Mouse (Mus musculus): ENCODE results near the gene Caskin1. TPM values are rescaled to one million over a fixed set of nuclear protein-coding genes. Genes with fewer than 3 reads are reported as not detected.
A peak's percentile ranks its signal among the peaks of the same experiment; 100 is the strongest.

Caskin1 gene
- polyA plus RNA-seq, 1 experiment from 2014 or later, result 9.1 TPM

DNA sequence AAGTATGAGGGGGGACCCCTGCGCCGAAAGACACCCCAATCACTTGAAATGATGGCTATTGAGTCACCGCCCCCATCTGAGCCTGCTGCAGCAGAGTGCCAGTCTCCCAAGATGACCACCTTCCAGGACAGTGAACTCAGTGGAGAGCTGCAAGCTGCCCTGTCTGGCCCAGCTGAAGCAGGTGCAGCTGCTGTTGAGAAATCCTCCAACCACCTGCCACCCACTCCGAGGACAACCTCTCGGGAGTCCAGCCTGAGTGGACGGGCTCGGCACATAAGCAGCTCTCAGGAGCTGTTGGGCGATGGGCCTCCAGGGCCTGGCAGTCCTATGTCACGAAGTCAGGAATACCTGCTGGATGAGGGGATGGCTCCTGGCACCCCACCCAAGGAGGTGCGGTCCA is 15.7 kb downstream of the Caskin1 start:
- no peak overlapping the region for H3K4me2 ChIP-seq (ENCODE audit: low read length)
- no peak overlapping the region for H3K27ac ChIP-seq (ENCODE audit: low read depth, low read length)
- no peak overlapping the region for H3K9ac ChIP-seq (ENCODE audit: low read length)
- H3K4me3 ChIP-seq (ENCODE audit: low read depth, low read length), result no peak overlapping the region
- ATAC-seq (no peak), DNase-seq (ENCODE audit: low spot score) (no peak)
- H3K36me3 ChIP-seq (ENCODE audit: control insufficient read depth, insufficient read depth, low read length), result peaks cover 96% of the 10 kb centered on the region
- 92% methylated on average over 10 of the region's 10 CpGs for WGBS
- no peaks in the 10 kb centered on the region for H3K9me3 ChIP-seq (replicated peaks; ENCODE audit: control insufficient read depth, low read length)
- no peaks in the 10 kb centered on the region for H3K4me1 ChIP-seq (ENCODE audit: control insufficient read depth, insufficient read depth, low read length)
- no peaks in the 10 kb centered on the region for H3K27me3 ChIP-seq (replicated peaks; ENCODE audit: control insufficient read depth, insufficient read depth, low read length)

- Histone ChIP-seq H3K27me3 (replicated peaks; ENCODE audit: control insufficient read depth, insufficient read depth, low read length) (no peaks in the 10 kb centered on the region), H3K27ac (ENCODE audit: low read depth, low read length) (no peak overlapping the region), H3K9me3 (replicated peaks; ENCODE audit: control insufficient read depth, low read length) (no peaks in the 10 kb centered on the region), H3K9ac (ENCODE audit: low read length) (no peak overlapping the region), H3K4me2 (ENCODE audit: low read length) (no peak overlapping the region), H3K4me1 (ENCODE audit: control insufficient read depth, insufficient read depth, low read length) (no peaks in the 10 kb centered on the region), H3K4me3 (ENCODE audit: low read depth, low read length) (no peak overlapping the region), H3K36me3 (ENCODE audit: control insufficient read depth, insufficient read depth, low read length) (peaks cover 98% of the 10 kb centered on the region)
- DNase-seq (ENCODE audit: low spot score) (no peak), ATAC-seq (no peak)
- WGBS, result 90% methylated on average over 30 of the region's 30 CpGs
These were observed 17.0 kb downstream of the Caskin1 start for GRCm38 (mm10) chr17:24505286-24505955.

DNA sequence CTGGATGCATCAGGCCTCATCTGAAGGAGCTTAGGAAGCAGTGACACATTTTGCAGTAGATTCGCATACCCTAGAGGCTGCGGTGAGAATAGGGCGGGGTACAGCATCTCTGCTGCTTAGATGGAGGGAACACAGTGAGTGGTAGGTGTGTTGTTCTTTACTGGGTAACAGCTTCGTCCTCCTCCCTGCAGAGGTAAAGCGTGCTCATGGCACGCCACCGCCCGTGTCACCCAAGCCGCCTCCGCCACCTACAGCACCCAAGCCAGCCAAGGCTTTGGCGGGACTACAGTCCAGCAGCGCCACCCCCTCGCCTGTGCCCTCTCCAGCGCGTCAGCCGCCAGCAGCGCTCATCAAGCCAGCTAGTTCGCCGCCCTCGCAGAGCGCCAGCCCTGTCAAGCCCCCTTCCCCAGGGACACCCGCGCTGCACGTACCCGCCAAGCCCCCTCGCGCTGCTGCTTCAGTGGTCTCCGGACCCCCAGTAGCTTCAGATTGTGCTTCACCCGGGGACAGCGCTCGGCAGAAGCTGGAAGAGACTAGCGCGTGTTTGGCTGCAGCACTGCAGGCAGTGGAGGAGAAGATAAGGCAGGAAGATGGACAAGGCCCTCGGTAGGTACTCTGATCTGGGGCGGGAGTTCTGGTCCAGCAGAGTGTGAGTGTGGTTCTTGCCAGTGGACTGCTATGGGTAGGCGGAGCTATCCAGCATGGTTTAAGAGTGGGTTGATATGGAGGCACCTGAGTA is 18.1 kb downstream of the Caskin1 start:
- H3K4me2 ChIP-seq (ENCODE audit: low read length), result no peak overlapping the region
- DNase-seq (ENCODE audit: low spot score), result no peak
- H3K27ac ChIP-seq (ENCODE audit: low read depth, low read length), result peak overlapping the region; percentile 21; the same call in 1 of the 2 replicates
- peak overlapping the region; percentile 35; the same call in 1 of the 2 replicates for H3K9ac ChIP-seq (ENCODE audit: low read length)
- WGBS, result 33% methylated on average over 36 of the region's 36 CpGs
- no peaks in the 10 kb centered on the region for H3K9me3 ChIP-seq (replicated peaks; ENCODE audit: control insufficient read depth, low read length)
- peaks cover 98% of the 10 kb centered on the region for H3K36me3 ChIP-seq (ENCODE audit: control insufficient read depth, insufficient read depth, low read length)
- no peaks in the 10 kb centered on the region for H3K27me3 ChIP-seq (replicated peaks; ENCODE audit: control insufficient read depth, insufficient read depth, low read length)
- ATAC-seq, result no peak
- no peak overlapping the region for H3K4me3 ChIP-seq (ENCODE audit: low read depth, low read length)
- no peaks in the 10 kb centered on the region for H3K4me1 ChIP-seq (ENCODE audit: control insufficient read depth, insufficient read depth, low read length)

GRCm38 (mm10) chr17:24507129-24507664 is 18.8 kb downstream of the Caskin1 start:
- peaks cover 98% of the 10 kb centered on the region for H3K36me3 ChIP-seq (ENCODE audit: control insufficient read depth, insufficient read depth, low read length)

GRCm38 (mm10) chr17:24507806-24508460 is 19.5 kb downstream of the Caskin1 start:
- 85% methylated on average over 12 of the region's 12 CpGs for WGBS

More at GRCm38 (mm10) chr17:24507129-24507664, 18.8 kb downstream of the Caskin1 start:
- 0 out of 2 replicates have a peak, but pooled peaks have one; percentile 37 for ATAC-seq
- H3K27ac ChIP-seq (ENCODE audit: low read depth, low read length), result no peak overlapping the region
- no peak overlapping the region for H3K4me2 ChIP-seq (ENCODE audit: low read length)
- H3K4me3 ChIP-seq (ENCODE audit: low read depth, low read length), result no peak overlapping the region
- no peaks in the 10 kb centered on the region for H3K27me3 ChIP-seq (replicated peaks; ENCODE audit: control insufficient read depth, insufficient read depth, low read length)
- H3K9me3 ChIP-seq (replicated peaks; ENCODE audit: control insufficient read depth, low read length), result no peaks in the 10 kb centered on the region
- no peak for DNase-seq (ENCODE audit: low spot score)
- 55% methylated on average over 19 of the region's 19 CpGs for WGBS
- H3K9ac ChIP-seq (ENCODE audit: low read length), result no peak overlapping the region
- no peaks in the 10 kb centered on the region for H3K4me1 ChIP-seq (ENCODE audit: control insufficient read depth, insufficient read depth, low read length)

DNA sequence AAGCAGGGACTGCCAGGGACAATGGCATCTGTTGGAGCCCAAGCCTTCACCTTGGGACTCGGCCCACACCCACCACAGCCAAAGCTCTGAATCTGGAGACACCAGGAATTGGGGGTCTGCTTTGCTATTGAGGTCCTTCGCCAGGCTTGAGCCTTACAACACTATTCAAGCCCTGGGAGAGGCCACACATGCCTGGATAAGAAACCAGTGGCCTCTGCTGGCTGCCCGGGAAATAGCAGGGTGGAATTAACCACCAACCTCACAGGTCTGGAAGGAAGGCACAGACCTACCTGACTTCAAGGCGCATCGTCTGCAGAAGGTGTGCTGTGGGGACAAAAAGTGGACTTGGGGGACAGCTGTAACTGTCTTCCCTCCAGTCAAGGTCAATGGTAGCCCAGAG is 25.2 kb downstream of the Caskin1 start:
- no peaks in the 10 kb centered on the region for H3K4me1 ChIP-seq (ENCODE audit: control insufficient read depth, insufficient read depth, low read length)
- peaks cover 95% of the 10 kb centered on the region for H3K36me3 ChIP-seq (ENCODE audit: control insufficient read depth, insufficient read depth, low read length)
- ATAC-seq (peak; percentile 54), DNase-seq (ENCODE audit: low spot score) (peak; percentile 68)
- no peak overlapping the region for H3K27ac ChIP-seq (ENCODE audit: low read depth, low read length)
- no peak overlapping the region for H3K4me3 ChIP-seq (ENCODE audit: low read depth, low read length)
- no peaks in the 10 kb centered on the region for H3K27me3 ChIP-seq (replicated peaks; ENCODE audit: control insufficient read depth, insufficient read depth, low read length)
- no peaks in the 10 kb centered on the region for H3K9me3 ChIP-seq (replicated peaks; ENCODE audit: control insufficient read depth, low read length)
- WGBS, result 46% methylated on average over 5 of the region's 5 CpGs
- no peak overlapping the region for H3K4me2 ChIP-seq (ENCODE audit: low read length)
- H3K9ac ChIP-seq (ENCODE audit: low read length), result no peak overlapping the region

More at GRCm38 (mm10) chr17:24507806-24508460, 19.5 kb downstream of the Caskin1 start:
- no peak for ATAC-seq
- DNase-seq (ENCODE audit: low spot score), result no peak
- Histone ChIP-seq H3K4me2 (ENCODE audit: low read length) (no peak overlapping the region), H3K9ac (ENCODE audit: low read length) (no peak overlapping the region), H3K4me3 (ENCODE audit: low read depth, low read length) (no peak overlapping the region), H3K36me3 (ENCODE audit: control insufficient read depth, insufficient read depth, low read length) (peaks cover 94% of the 10 kb centered on the region), H3K27ac (ENCODE audit: low read depth, low read length) (no peak overlapping the region), H3K4me1 (ENCODE audit: control insufficient read depth, insufficient read depth, low read length) (no peaks in the 10 kb centered on the region), H3K27me3 (replicated peaks; ENCODE audit: control insufficient read depth, insufficient read depth, low read length) (no peaks in the 10 kb centered on the region), H3K9me3 (replicated peaks; ENCODE audit: control insufficient read depth, low read length) (no peaks in the 10 kb centered on the region)

GRCm38 (mm10) chr17:24514270-24515257 is 26.2 kb downstream of the Caskin1 start:
- Histone ChIP-seq H3K4me1 (ENCODE audit: control insufficient read depth, insufficient read depth, low read length) (no peaks in the 10 kb centered on the region), H3K9me3 (replicated peaks; ENCODE audit: control insufficient read depth, low read length) (no peaks in the 10 kb centered on the region), H3K9ac (ENCODE audit: low read length) (no peak overlapping the region), H3K36me3 (ENCODE audit: control insufficient read depth, insufficient read depth, low read length) (peaks cover 90% of the 10 kb centered on the region), H3K27ac (ENCODE audit: low read depth, low read length) (peak overlapping the region; percentile 6; the same call in 1 of the 2 replicates), H3K4me2 (ENCODE audit: low read length) (no peak overlapping the region), H3K27me3 (replicated peaks; ENCODE audit: control insufficient read depth, insufficient read depth, low read length) (no peaks in the 10 kb centered on the region), H3K4me3 (ENCODE audit: low read depth, low read length) (no peak overlapping the region)
- 88% methylated on average over 24 of the region's 24 CpGs for WGBS
- DNase-seq (ENCODE audit: low spot score) (no peak), ATAC-seq (no peak)

DNA sequence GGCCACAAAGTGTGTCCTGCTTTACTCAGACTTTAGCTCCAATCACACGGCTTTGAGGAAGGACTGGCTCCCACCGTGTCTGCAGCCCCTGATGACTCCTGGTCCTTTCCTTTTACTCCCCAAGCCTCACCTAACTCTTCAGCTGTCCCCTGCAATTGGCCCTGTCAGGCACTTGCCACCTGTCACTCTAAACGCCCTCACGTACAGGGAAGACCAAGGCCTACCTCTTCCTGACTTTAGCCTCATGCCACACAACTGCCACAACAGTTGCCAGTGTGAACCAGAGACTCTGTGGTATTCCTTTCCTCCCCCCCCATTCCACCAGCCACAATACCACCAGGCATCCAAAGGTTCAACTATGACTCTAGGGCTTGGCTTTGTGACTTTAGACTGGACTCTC is 32.0 kb downstream of the Caskin1 start:
- Histone ChIP-seq H3K4me3 (ENCODE audit: low read depth, low read length) (no peak overlapping the region), H3K27me3 (replicated peaks; ENCODE audit: control insufficient read depth, insufficient read depth, low read length) (no peaks in the 10 kb centered on the region), H3K27ac (ENCODE audit: low read depth, low read length) (no peak overlapping the region), H3K9me3 (replicated peaks; ENCODE audit: control insufficient read depth, low read length) (no peaks in the 10 kb centered on the region), H3K4me2 (ENCODE audit: low read length) (no peak overlapping the region), H3K36me3 (ENCODE audit: control insufficient read depth, insufficient read depth, low read length) (peaks cover 40% of the 10 kb centered on the region), H3K9ac (ENCODE audit: low read length) (no peak overlapping the region), H3K4me1 (ENCODE audit: control insufficient read depth, insufficient read depth, low read length) (no peaks in the 10 kb centered on the region)
- no peak for ATAC-seq
- DNase-seq (ENCODE audit: low spot score), result no peak
- WGBS, result 95% methylated on average over 4 of the region's 4 CpGs

Measured in forebrain, embryonic 14.5 days (tissue).